Mouse (Mus musculus): ENCODE measurements around the gene Gnb1. TPM values are rescaled to one million over a fixed set of nuclear protein-coding genes. Genes with fewer than 3 reads are reported as not detected.

Gene Gnb1
- polyA plus RNA-seq, 1 experiment from 2014 or later: 345 TPM

GRCm38 (mm10) chr4:155554880-155555279 is 63.7 kb downstream of the Gnb1 start:
- no peak overlapping the region for H3K9ac ChIP-seq
- H3K36me3 ChIP-seq: peaks cover 99% of the 10 kb centered on the region
- H3K27ac ChIP-seq (replicated peaks): no peak overlapping the region
- no peak for ATAC-seq (ENCODE audit: extremely low read depth, insufficient number of reproducible peaks, low FRiP score, low TSS enrichment)
- WGBS: 54% methylated on average over 4 of the region's 4 CpGs
- H3K9me3 ChIP-seq: no peaks in the 10 kb centered on the region
- no peak overlapping the region for H3K4me2 ChIP-seq
- no peak overlapping the region for H3K4me3 ChIP-seq
- peaks cover 13% of the 10 kb centered on the region for H3K4me1 ChIP-seq
- no peaks in the 10 kb centered on the region for H3K27me3 ChIP-seq (replicated peaks)

GRCm38 (mm10) chr4:155555464-155555863 is 64.3 kb downstream of the Gnb1 start:
- Histone ChIP-seq H3K27me3 (replicated peaks) (no peaks in the 10 kb centered on the region), H3K9me3 (no peaks in the 10 kb centered on the region), H3K9ac (no peak overlapping the region), H3K4me3 (no peak overlapping the region), H3K27ac (replicated peaks) (no peak overlapping the region), H3K4me1 (peaks cover 19% of the 10 kb centered on the region), H3K4me2 (no peak overlapping the region), H3K36me3 (peaks cover 100% of the 10 kb centered on the region)
- no peak for ATAC-seq (ENCODE audit: extremely low read depth, insufficient number of reproducible peaks, low FRiP score, low TSS enrichment)
- WGBS: 43% methylated on average over 1 of the region's 1 CpGs

GRCm38 (mm10) chr4:155559454-155559853 is 68.3 kb downstream of the Gnb1 start:
- ATAC-seq (ENCODE audit: extremely low read depth, insufficient number of reproducible peaks, low FRiP score, low TSS enrichment): no peak
- H3K36me3 ChIP-seq: peaks cover 68% of the 10 kb centered on the region
- WGBS: 53% methylated on average over 6 of the region's 6 CpGs
- no peak overlapping the region for H3K4me2 ChIP-seq
- H3K4me3 ChIP-seq: no peak overlapping the region
- no peaks in the 10 kb centered on the region for H3K9me3 ChIP-seq
- peaks cover 45% of the 10 kb centered on the region for H3K4me1 ChIP-seq
- no peak overlapping the region for H3K9ac ChIP-seq
- no peaks in the 10 kb centered on the region for H3K27me3 ChIP-seq (replicated peaks)
- H3K27ac ChIP-seq (replicated peaks): no peak overlapping the region

GRCm38 (mm10) chr4:155560932-155561331 is 69.8 kb downstream of the Gnb1 start:
- 46% methylated on average over 2 of the region's 2 CpGs for WGBS

GRCm38 (mm10) chr4:155561661-155562442 is 70.7 kb downstream of the Gnb1 start, which contains the start of gene Nadk:
TSS of gene Nadk (plus strand) at chr4:155562378.
- Histone ChIP-seq H3K9me3 (no peaks in the 10 kb centered on the region), H3K27me3 (replicated peaks) (no peaks in the 10 kb centered on the region), H3K9ac (peak within 1 kb of the TSS; percentile 73), H3K4me1 (peaks cover 64% of the 10 kb centered on the region), H3K4me2 (peak within 1 kb of the TSS; percentile 83), H3K4me3 (peak within 1 kb of the TSS; percentile 78), H3K36me3 (peaks cover 44% of the 10 kb centered on the region), H3K27ac (replicated peaks) (peak within 1 kb of the TSS; percentile 93)
- no peak for ATAC-seq (ENCODE audit: extremely low read depth, insufficient number of reproducible peaks, low FRiP score, low TSS enrichment)
- 66% methylated on average over 7 of the region's 7 CpGs for WGBS

More at GRCm38 (mm10) chr4:155560932-155561331, 69.8 kb downstream of the Gnb1 start:
- Histone ChIP-seq H3K36me3 (peaks cover 53% of the 10 kb centered on the region), H3K9ac (peak overlapping the region; percentile 42; the same call in 1 of the 2 replicates), H3K4me3 (no peak overlapping the region), H3K9me3 (no peaks in the 10 kb centered on the region), H3K4me2 (no peak overlapping the region), H3K27ac (replicated peaks) (peak overlapping the region; percentile 93), H3K4me1 (peaks cover 58% of the 10 kb centered on the region), H3K27me3 (replicated peaks) (no peaks in the 10 kb centered on the region)
- ATAC-seq (ENCODE audit: extremely low read depth, insufficient number of reproducible peaks, low FRiP score, low TSS enrichment): no peak

- H3K27me3 ChIP-seq (replicated peaks): no peaks in the 10 kb centered on the region
- H3K27ac ChIP-seq (replicated peaks): peak overlapping the region; percentile 93
- ATAC-seq (ENCODE audit: extremely low read depth, insufficient number of reproducible peaks, low FRiP score, low TSS enrichment): no peak; the same call in 1 of the 2 replicates
- peaks cover 64% of the 10 kb centered on the region for H3K4me1 ChIP-seq
- peaks cover 34% of the 10 kb centered on the region for H3K36me3 ChIP-seq
- peak overlapping the region; percentile 73 for H3K9ac ChIP-seq
- peak overlapping the region; percentile 83 for H3K4me2 ChIP-seq
- H3K4me3 ChIP-seq: peak overlapping the region; percentile 78
- H3K9me3 ChIP-seq: no peaks in the 10 kb centered on the region
- 2% methylated on average over 19 of the region's 19 CpGs for WGBS
Measured at GRCm38 (mm10) chr4:155562725-155563399, 71.7 kb downstream of the Gnb1 start.

GRCm38 (mm10) chr4:155563400-155564231 is 72.5 kb downstream of the Gnb1 start:
- Histone ChIP-seq H3K27me3 (replicated peaks) (no peaks in the 10 kb centered on the region), H3K4me3 (peak overlapping the region; percentile 78), H3K36me3 (peaks cover 26% of the 10 kb centered on the region), H3K4me1 (peaks cover 65% of the 10 kb centered on the region), H3K9me3 (no peaks in the 10 kb centered on the region), H3K9ac (peak overlapping the region; percentile 85), H3K4me2 (peak overlapping the region; percentile 83), H3K27ac (replicated peaks) (peak overlapping the region; percentile 93)
- WGBS: under 1% methylated on average over 68 of the region's 69 CpGs
- peak; percentile 94 for ATAC-seq (ENCODE audit: extremely low read depth, insufficient number of reproducible peaks, low FRiP score, low TSS enrichment)

GRCm38 (mm10) chr4:155564315-155565069 is 73.3 kb downstream of the Gnb1 start:
- 15% methylated on average over 20 of the region's 20 CpGs for WGBS
- peak overlapping the region; percentile 85 for H3K9ac ChIP-seq
- peak overlapping the region; percentile 78 for H3K4me3 ChIP-seq
- H3K27me3 ChIP-seq (replicated peaks): no peaks in the 10 kb centered on the region
- H3K4me2 ChIP-seq: peak overlapping the region; percentile 83
- no peaks in the 10 kb centered on the region for H3K9me3 ChIP-seq
- peak overlapping the region; percentile 93 for H3K27ac ChIP-seq (replicated peaks)
- peaks cover 61% of the 10 kb centered on the region for H3K4me1 ChIP-seq
- ATAC-seq (ENCODE audit: extremely low read depth, insufficient number of reproducible peaks, low FRiP score, low TSS enrichment): no peak
- H3K36me3 ChIP-seq: peaks cover 18% of the 10 kb centered on the region

GRCm38 (mm10) chr4:155566555-155566954 is 75.4 kb downstream of the Gnb1 start:
- ATAC-seq (ENCODE audit: extremely low read depth, insufficient number of reproducible peaks, low FRiP score, low TSS enrichment): no peak

GRCm38 (mm10) chr4:155568170-155568569 is 77.0 kb downstream of the Gnb1 start:
- Histone ChIP-seq H3K27ac (replicated peaks) (no peak overlapping the region), H3K9ac (no peak overlapping the region), H3K4me3 (no peak overlapping the region), H3K27me3 (replicated peaks) (no peaks in the 10 kb centered on the region), H3K4me1 (peaks cover 27% of the 10 kb centered on the region), H3K36me3 (no peaks in the 10 kb centered on the region), H3K9me3 (no peaks in the 10 kb centered on the region), H3K4me2 (no peak overlapping the region)
- WGBS: 36% methylated on average over 2 of the region's 2 CpGs
- ATAC-seq (ENCODE audit: extremely low read depth, insufficient number of reproducible peaks, low FRiP score, low TSS enrichment): no peak

More at GRCm38 (mm10) chr4:155566555-155566954, 75.4 kb downstream of the Gnb1 start:
- no peak overlapping the region for H3K9ac ChIP-seq
- H3K4me3 ChIP-seq: no peak overlapping the region
- H3K36me3 ChIP-seq: no peaks in the 10 kb centered on the region
- WGBS: 52% methylated on average over 8 of the region's 8 CpGs
- H3K4me1 ChIP-seq: peaks cover 40% of the 10 kb centered on the region
- no peak overlapping the region for H3K27ac ChIP-seq (replicated peaks)
- H3K27me3 ChIP-seq (replicated peaks): no peaks in the 10 kb centered on the region
- H3K9me3 ChIP-seq: no peaks in the 10 kb centered on the region
- no peak overlapping the region for H3K4me2 ChIP-seq

Data from heart, embryonic 13.5 days (tissue).